Mouse (Mus musculus) spleen, adult 2 months (tissue): Measurements from ENCODE around the gene Fam118b.

Source experiments
- CTCF ChIP-seq: fragments of 200-500 bp; IDR thresholded peaks from 2 replicates; pipeline ENCODE4 v1.5.1; 2011; ENCODE audit warnings: mild to moderate bottlenecking, inconsistent platforms; ENCODE audit not compliant: insufficient read depth, insufficient read length, insufficient replicate concordance; ENCODE audit errors: extremely low read depth
- POLR2A ChIP-seq: fragments of 200-500 bp; IDR thresholded peaks from 2 replicates; pipeline ENCODE4 v1.6.1; 2011; ENCODE audit warnings: low read depth, low read length, inconsistent platforms

DNA sequence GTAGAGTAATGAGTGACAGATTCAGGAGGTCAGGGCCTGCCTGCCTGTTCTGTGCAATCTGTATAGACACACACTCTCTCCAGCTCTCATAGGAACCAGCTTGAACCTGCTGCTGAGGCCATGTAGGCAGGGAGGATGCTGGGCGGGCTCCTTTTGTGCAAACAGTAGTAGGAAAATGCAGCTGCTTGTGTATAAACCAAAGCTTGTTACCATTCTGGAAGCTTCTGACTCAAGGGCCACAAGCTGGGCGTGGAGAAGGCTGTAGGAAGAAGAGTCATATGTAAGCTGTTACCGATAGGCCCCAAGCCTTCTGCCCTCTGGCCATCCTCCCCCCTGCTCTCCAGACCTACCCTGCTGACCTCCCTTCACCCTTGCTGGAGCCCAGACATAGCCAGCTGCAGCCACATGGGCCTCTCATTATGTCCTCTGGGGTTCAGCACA lies 49.2 kb upstream of the Fam118b start:
- TF ChIP-seq CTCF (no peak), POLR2A (no peak)
